Mouse (Mus musculus) monocyte, adult 5-6 weeks (primary cell): Measurements from ENCODE around the gene Rgs7. TPM values are rescaled to one million over a fixed set of nuclear protein-coding genes. Genes with fewer than 3 reads are reported as not detected.

Experiments
- ATAC-seq: fragments of 153-309, 156-312 bp; replicated peaks from 2 replicates; pipeline ENCODE4 v1.8.0; 2017; ENCODE audit warnings: mild to moderate bottlenecking; ENCODE audit not compliant: low TSS enrichment, insufficient number of reproducible peaks, severe bottlenecking, poor library complexity, low FRiP score
- total RNA-seq: library from RNA; stranded (forward); fragments of 200-1000, 200-491, 200-594 nt; gene quantifications from 3 replicates; pipeline ENCODE4 v1.2.3, GENCODE M21; 2017

Rgs7 gene
- total RNA-seq, 1 experiment from 2014 or later: not detected

DNA sequence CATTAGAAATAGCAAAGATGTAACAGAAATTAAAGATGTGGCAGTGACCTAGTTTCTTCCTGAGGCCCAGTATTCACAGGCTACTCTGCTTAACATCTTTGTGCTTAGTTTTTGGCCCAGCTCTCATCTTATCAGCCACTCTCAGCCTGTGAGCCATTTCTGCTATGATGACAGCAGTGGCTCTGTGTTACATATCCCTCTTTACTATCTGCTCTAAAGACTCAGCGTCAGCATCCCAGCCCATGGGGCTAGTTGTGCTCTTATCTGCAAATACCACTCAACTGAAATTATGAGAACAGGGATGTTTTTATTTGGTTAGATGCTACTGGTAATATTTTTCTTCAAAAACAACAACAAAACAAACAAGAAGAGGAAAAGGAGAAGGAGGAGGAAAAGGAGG is 410.2 kb downstream of the Rgs7 start:
- ATAC-seq: no peak

DNA sequence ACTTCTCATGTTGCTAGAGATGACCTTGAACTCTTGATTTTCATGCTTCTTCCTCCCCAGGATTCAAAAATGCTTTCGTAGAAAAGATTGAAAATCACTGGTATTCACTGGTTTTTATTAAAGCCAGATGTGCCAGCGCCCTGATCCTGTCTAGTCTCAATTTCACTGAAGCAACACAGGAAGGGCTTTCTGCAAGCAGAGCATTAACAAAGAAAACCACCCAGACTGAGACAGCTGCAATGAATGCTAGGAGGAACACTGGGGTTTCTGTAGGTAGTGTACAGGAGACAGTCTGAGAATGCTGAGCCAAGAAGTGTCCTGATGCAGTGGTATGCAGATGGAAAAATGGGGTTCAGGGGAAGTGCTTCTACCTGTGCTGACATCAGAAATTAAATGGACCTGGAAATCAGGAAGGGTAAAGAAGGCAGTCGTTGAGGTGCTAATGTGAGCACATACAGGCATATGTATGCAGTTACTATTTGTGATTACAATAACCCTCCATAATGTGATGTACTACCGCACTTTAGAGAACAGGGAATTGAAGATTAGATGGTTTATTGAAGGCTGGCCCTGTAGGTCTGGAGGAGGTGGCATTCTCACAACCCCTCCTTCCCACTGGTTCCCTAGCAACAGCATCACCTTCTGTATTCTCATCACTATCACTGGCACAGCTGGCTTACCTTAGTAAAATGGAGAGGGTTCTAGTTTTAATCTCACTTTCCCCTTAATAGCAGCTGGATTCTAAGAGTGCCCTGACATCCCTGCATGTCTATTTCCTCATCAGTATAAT is 412.3 kb downstream of the Rgs7 start:
- no peak for ATAC-seq

DNA sequence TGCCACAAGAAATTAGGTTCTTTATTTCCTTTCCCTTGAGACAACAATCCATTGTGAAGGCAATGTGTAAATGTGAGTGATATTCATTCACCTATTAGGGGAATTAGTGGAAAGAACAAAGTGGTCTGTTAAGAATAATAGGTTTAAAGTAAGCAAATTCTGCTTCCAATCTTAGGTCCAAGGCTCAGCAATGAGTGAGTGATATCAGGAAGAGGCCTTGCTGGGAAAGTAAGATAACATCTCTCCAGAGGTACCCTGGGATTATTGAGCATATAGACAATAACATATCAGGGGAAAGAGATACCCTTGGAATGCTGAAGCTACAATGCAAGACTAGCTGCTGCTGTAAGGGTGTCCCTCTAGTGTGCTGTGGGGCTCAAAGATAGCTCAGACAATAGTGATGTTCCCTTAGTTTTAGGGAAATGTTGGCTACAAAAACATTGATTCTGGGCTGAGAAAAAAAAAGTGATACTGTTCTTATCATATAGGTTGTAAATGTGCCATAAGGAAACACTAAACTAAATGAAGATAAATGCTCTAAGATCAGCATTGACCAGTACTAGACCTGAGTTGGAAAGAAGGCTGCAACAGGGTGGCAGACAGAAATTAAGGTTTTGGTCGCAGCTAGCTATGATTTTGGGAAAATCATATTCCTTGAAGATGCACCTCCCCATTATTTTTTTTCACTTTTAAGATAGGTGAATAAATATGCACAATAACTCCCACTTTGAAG is 418.6 kb downstream of the Rgs7 start:
- no peak for ATAC-seq

DNA sequence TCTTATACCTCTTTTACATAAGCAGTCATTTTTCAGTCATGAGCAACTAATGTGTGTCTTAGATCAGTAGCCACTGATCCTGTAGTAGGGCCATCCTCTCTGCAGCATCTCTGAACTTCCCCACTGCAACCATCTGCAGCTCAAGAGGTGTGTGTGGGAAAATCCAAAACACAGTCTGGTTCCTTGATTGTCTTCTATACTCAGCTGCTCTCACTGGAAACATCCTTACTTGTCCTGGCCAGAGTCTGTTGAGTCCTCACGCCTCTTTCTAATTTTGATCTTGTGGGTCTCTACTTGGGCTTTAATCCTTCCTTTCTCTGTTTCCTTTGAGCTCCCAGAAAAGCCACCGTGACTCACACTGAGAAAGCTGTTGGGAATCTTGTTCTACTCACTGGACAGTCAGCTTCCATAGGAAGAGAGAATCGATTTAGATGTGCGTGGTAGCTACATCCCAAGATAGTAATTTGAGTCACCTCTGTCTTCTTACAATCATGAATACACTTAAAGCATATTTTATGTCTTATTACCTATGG is 422.5 kb downstream of the Rgs7 start:
- ATAC-seq: no peak

DNA sequence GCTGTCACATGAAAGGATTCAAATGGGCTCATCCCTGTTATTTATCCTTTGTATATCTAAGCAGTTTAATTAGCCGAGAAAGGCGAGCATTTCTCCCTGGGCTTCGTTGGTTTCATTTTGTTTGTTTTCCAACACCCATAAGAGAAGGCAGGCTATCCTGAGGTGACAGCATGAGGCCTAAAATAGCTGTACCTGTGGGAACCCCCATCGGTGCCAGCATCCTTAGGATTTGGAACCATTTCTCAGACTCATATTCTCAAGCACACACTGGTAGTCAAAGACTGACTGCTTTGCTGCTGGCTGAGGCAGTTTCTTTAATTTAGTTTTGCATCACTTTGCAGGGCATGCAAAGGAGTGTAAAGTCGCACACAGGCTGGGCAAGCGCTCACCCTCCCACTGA is 443.2 kb downstream of the Rgs7 start:
- no peak for ATAC-seq

DNA sequence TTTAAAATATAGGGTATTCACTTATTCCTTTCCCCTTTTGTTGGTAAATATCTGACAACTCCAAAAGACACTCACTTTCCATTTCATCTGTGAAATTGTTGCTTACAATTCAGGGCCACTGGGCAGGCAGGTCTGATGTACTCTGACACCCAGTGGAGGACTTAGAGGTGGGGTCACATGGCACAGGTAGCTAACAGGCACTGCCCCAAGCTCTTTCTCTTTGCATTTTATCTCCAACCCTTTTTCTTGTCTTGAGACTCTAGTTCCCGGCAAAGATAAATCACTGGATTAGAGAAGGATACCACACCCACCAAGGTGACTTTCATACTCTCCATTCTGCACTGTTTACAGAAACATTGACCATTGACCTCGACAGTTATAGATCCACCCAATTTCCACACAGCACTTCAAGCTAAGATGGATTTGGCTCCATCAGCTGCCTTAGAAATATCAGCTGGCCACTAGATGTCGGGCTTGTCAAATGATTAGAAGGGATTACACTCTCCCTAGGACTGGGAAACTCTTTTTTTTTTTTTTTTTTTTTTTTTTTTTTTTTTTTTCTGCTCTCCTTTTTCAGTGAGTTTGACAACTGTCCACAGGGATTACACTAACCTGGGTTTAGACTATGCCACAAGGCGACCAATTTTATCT is 451.0 kb downstream of the Rgs7 start:
- ATAC-seq: no peak

DNA sequence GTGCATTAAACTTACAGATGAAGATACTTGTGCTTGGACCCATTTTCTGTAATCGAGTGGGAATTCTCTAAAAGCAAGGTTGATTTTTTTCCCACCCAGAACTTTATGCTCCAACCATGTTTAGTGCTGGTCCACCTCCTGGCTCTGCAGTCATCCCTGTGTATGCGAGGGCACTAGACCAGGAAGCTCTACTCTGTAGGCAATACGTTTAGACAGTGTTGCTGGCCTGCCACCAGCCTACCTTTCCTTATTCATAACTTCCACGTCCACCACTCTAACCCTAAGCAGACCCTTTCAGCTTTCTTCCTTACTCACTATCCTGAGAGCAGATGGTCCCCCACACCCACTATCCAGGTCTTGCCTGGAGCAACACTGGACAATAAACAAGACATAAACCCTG is 452.3 kb downstream of the Rgs7 start:
- ATAC-seq: no peak

DNA sequence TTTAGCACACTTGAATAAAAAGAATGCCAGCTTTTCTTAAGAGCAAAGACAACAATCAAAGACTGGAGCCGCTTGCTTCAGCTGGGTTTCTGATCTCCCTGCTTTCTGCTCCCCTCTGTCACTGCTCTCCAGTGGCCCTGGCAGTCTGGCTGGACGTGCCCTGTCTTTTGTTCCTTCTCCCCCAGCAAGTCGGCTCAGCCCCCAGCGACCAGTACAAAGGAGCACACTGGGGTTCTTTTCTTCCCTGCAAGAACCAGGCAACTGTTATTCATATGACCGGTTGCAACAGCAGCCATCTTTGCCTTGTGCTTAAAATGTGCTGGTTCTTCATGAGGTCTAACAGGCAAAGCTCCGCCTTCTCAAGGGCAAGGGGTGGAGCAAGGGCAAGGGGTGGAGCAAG is 452.7 kb downstream of the Rgs7 start:
- no peak for ATAC-seq

DNA sequence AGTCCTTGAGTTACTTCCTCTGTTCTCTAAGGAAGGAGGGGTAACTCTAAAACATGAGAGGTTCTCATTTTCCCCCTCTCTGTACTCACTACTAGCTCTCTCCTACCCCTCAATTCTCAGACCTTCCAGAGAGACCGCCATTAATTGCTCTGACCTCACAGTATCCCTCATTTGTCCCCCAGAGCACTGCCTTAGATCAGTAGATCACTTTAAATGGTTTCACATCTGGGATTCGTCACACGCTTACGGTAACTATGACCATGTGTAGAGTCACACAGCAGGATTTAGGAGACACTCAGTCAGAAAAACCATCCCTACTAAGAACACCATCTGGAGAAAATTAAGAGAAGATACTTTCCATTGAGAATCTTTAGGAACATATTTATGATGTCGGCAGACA is 456.8 kb downstream of the Rgs7 start:
- ATAC-seq: no peak

DNA sequence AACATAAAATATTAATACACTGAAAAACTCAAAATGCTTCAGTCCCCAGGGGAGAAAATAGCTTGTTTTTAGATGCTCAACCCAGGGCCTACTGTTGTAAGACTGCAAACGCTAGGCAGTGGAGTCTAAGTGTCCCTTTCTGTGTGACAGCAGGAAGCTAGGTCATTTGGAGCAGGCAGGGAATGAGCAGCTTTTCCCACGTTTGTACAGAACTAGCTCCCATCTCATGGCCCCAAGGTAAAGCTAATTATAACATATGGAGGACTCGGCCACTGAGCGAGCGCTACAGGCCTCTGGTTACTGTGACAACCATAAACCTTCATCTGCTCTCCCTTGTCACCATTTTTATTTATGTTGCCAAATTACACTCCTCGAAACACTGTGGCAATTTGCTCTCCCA is 460.3 kb downstream of the Rgs7 start:
- ATAC-seq: no peak

DNA sequence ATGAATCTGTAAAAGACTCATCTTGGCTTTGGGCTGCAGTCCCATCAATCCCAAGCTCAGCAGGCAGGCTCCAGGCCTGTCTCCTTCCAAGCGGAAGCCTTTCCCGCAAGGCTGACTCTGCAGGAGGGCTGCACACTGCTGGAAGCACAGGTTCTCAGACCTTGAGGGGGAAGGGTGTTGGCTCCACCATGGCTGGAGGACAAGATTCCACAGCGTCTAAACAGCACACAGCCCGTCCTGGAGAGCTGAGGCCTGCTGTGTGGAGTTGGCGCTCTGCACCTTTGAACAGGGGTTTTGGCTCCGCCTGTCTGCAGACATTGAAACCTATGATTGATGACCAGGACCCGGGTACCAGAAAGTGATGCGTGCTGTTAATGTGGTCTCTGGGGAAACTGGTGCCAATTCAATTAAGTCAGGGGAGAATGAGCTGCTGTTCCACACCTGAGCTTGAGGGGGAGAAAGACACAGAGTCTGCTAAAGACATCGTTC is 463.5 kb downstream of the Rgs7 start:
- no peak for ATAC-seq

DNA sequence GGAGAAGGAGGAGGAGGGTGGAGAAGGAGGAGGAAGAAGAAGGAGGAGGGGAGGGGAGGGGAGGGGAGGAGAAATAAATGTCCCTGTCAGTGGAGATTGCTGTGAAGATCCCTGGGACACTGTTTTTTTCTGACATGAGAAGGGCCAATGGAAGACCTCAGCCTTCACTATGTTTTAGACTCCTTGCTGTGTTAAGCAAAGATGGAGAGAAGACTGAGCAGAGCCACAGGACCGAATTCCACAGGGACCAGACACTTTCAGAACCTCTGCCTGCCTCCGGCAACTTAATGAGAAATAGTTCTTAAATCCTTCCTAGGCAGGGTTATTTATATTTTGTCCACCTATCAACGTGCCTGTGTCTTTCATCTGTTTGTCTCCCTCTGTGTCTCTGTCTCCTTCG is 464.0 kb downstream of the Rgs7 start:
- no peak for ATAC-seq

DNA sequence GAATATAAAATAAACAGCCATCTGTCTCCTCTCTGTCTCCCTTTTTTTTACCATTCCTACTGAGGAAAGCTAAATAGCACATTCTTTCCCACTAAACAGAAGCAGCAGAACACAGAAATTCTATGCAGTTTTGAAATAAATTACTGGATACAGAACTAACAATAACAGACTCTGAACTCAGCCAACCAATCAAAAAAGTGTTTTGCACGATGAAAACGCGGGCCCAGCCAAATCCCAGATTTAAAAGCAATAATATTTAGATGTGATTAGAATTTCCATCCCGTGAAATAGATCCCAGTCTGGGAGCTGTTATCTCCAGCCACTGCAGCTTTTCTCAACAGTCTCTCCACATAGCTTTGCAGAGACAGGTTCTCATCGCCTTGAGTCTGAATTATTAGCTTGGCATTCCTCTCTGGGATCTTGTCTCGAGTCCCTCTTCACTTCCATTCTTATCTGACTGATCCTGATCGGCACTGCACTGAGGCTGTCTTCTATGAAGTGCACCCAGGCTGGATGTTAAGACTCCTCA is 466.5 kb downstream of the Rgs7 start:
- ATAC-seq: no peak

DNA sequence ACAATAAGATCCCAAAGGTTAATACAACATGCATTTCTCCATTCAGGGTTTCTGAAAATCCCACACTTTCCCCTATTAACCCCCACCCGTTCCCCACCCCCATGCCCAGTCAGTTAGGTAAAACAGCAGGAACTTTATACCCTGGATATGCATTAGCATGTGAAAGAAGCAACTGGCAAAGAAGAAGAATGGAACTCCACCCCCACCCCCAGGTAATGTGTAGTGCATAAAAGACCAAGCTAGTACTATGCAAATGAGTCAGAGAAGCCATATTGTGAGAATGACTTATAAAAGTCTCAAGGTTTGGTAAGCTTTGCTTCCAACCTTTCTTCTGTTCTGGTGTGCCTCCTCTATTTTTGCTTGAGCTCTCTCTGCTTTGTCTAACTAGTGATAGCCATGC is 468.2 kb downstream of the Rgs7 start:
- no peak for ATAC-seq

Other genes starting within 250 kb of the Rgs7 start
- 7.5 to 16.0 TPM (median 10.7 TPM) in 3 replicates for gene Kmo, start 127.9 kb upstream of the Rgs7 start, total RNA-seq
- 35.9 to 46.8 TPM (median 37.1 TPM) in 3 replicates for gene Fh1, start 133.1 kb upstream of the Rgs7 start, total RNA-seq
- gene Opn3, start 200.3 kb upstream of the Rgs7 start, total RNA-seq: 0.29 to 0.78 TPM in 2 of 3 replicates, not detected in the other
- gene Chml, start 200.4 kb upstream of the Rgs7 start, total RNA-seq: 11.2 to 13.9 TPM (median 13.0 TPM) in 3 replicates
- not detected in 3 replicates for gene Wdr64, start 206.1 kb upstream of the Rgs7 start, total RNA-seq